15 mouse cellular contexts compared by ENCODE assay signal in genomic region chr6:68164792-68165191, GRCm38 (mm10).
A peak's percentile ranks its signal among the peaks of the same experiment; 100 is the strongest.
DNase-seq lines count a peak whose midpoint lies in the region.
"Had no signal": no experiment of that assay in that cellular context is flagged by ENCODE, and none has a peak within 500 bp of the region (broad histone marks: within the 10 kb centered on the region; RNA-seq: fewer than 3 reads in every experiment).

No protein-coding gene starts in this region.

- DNase-seq in layer of hippocampus, adult 11-12 months (ENCODE audit: low spot score) = peak; percentile 2
- DNase-seq in layer of hippocampus, adult 9-10 months (ENCODE audit: low spot score) = no peak
- peak; percentile 5 for DNase-seq in retina, embryonic 14.5 days (ENCODE audit: low spot score)
- DNase-seq in retina, postnatal 1 day = no peak
- peak; percentile 17 to 19 for DNase-seq in B cell, adult 2 months
- peak; percentile 1 to 6 for DNase-seq in right cerebral cortex, postnatal 36 days (ENCODE audit: low spot score in 2 of 2)
- DNase-seq in urinary bladder, postnatal 36 days (ENCODE audit: low spot score in 2 of 2) = no peak
- DNase-seq: adrenal gland, postnatal 10 days; cerebellum, adult 11 months; cerebellum, adult 9-11 months; gastrocnemius, adult 2 months; heart, postnatal 36 days; kidney, adult 18-20 months; layer of hippocampus, postnatal 36 days; lung, adult 2 months had no signal

Comparison
In these comparisons a context has a peak if more than half of its experiments do, and no peak if none do; other contexts are left out.
1. DNase-seq: peak in layer of hippocampus, adult 11-12 months (single experiment), retina, embryonic 14.5 days (single experiment), B cell, adult 2 months (2 of 2) and right cerebral cortex, postnatal 36 days (2 of 2); none in layer of hippocampus, adult 9-10 months (single experiment), retina, postnatal 1 day (single experiment) and urinary bladder, postnatal 36 days (0 of 2).